ENCODE assay signal across 12 mouse cellular contexts in the genomic region with DNA sequence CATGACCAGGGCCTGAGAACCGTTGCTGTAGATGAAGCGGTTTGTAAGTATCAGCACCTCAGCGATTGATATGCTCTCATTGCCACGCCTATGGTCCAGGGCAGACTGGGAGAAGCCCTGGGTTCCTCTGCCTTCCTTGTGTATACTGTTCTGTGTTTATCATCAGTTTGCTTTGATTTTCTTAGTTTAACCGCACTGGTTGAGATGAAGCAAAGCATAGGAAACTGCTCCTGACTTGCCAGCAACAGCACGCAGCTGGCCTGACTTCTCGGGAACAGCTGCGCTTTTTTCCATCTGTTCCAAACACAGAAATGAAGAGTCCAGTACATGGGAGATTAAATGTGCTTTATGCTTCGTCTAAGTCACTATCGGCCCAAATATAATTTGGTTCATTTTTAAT.
DNase-seq lines count a peak whose midpoint lies in the region; ATAC-seq lines count a peak whose summit lies in the region.
"Had no signal": no experiment of that assay in that cellular context is flagged by ENCODE, and none has a peak within 500 bp of the region (broad histone marks: within the 10 kb centered on the region; RNA-seq: fewer than 3 reads in every experiment).

No protein-coding gene starts in this region.

- no peaks in the 10 kb centered on the region for H3K9me3 ChIP-seq in hindbrain, embryonic 15.5 days
- no peaks in the 10 kb centered on the region for H3K9me3 ChIP-seq in hindbrain, embryonic 13.5 days
- no peaks in the 10 kb centered on the region for H3K9me3 ChIP-seq in neural tube, embryonic 15.5 days (replicated peaks)

- H3K4me1 ChIP-seq in hindbrain, embryonic 15.5 days (replicated peaks) = 0 out of 2 replicates have a peak, but pooled peaks cover 4% of the 10 kb centered on the region
- H3K4me1 ChIP-seq in hindbrain, embryonic 13.5 days (replicated peaks) = no peaks in the 10 kb centered on the region; the same call in 1 of the 2 replicates
- no peaks in the 10 kb centered on the region for H3K4me1 ChIP-seq in neural tube, embryonic 15.5 days

- 76% methylated on average over 10 of the region's 10 CpGs for WGBS in hindbrain, embryonic 15.5 days
- 88% methylated on average over 10 of the region's 10 CpGs for WGBS in hindbrain, embryonic 13.5 days
- WGBS in neural tube, embryonic 15.5 days = 74% methylated on average over 10 of the region's 10 CpGs

- no peak for DNase-seq in frontal cortex, adult 2 months (ENCODE audit: extremely low spot score in 1 of 2, low spot score in 1 of 2)
- no peak for DNase-seq in neural tube, embryonic 10.5 days (ENCODE audit: extremely low spot score, low spot score)
- peak; percentile 23 for DNase-seq in skeletal muscle tissue, adult 2 months (ENCODE audit: low read depth, low spot score)
- no peak for DNase-seq in right cerebral cortex, postnatal 36 days (ENCODE audit: low spot score in 2 of 2)
- DNase-seq: cerebellum, adult 2 months; embryo, embryonic 11 days; kidney, postnatal 36 days; liver had no signal

- no peak overlapping the region for H3K9ac ChIP-seq in hindbrain, embryonic 15.5 days
- H3K9ac ChIP-seq in hindbrain, embryonic 13.5 days = no peak overlapping the region
- no peak overlapping the region for H3K9ac ChIP-seq in neural tube, embryonic 15.5 days (replicated peaks)

- ATAC-seq in frontal cortex, adult (ENCODE audit: low TSS enrichment) = peak; percentile 81
- peak; percentile 48; the same call in 1 of the 2 replicates for ATAC-seq in hindbrain, embryonic 15.5 days (ENCODE audit: low FRiP score, low read depth)
- ATAC-seq in hindbrain, embryonic 13.5 days (ENCODE audit: low FRiP score) = no peak
- peak; percentile 31; the same call in 1 of the 2 replicates for ATAC-seq in neural tube, embryonic 15.5 days (ENCODE audit: low FRiP score)

- H3K36me3 ChIP-seq in hindbrain, embryonic 15.5 days = no peaks in the 10 kb centered on the region
- no peaks in the 10 kb centered on the region for H3K36me3 ChIP-seq in hindbrain, embryonic 13.5 days
- no peaks in the 10 kb centered on the region for H3K36me3 ChIP-seq in neural tube, embryonic 15.5 days

- H3K27me3 ChIP-seq in hindbrain, embryonic 15.5 days = no peaks in the 10 kb centered on the region
- 0 out of 2 replicates have a peak, but pooled peaks cover under 1% of the 10 kb centered on the region for H3K27me3 ChIP-seq in hindbrain, embryonic 13.5 days
- H3K27me3 ChIP-seq in neural tube, embryonic 15.5 days (replicated peaks) = no peaks in the 10 kb centered on the region

- H3K4me2 ChIP-seq in hindbrain, embryonic 15.5 days = no peak overlapping the region
- H3K4me2 ChIP-seq in hindbrain, embryonic 13.5 days = no peak overlapping the region
- no peak overlapping the region for H3K4me2 ChIP-seq in neural tube, embryonic 15.5 days

- peak overlapping the region; percentile 52; the same call in 1 of the 2 replicates for H3K27ac ChIP-seq in hindbrain, embryonic 15.5 days (replicated peaks)
- no peak overlapping the region for H3K27ac ChIP-seq in hindbrain, embryonic 13.5 days
- H3K27ac ChIP-seq in neural tube, embryonic 15.5 days (replicated peaks) = 0 out of 2 replicates have a peak overlapping the region, but pooled peaks have one; percentile 51

- H3K4me3 ChIP-seq in hindbrain, embryonic 15.5 days = no peak overlapping the region
- no peak overlapping the region for H3K4me3 ChIP-seq in hindbrain, embryonic 13.5 days
- H3K4me3 ChIP-seq in neural tube, embryonic 15.5 days (replicated peaks) = no peak overlapping the region
